Mouse (Mus musculus) left cerebral cortex, postnatal 10 days (tissue): ENCODE results near the gene Rars2. TPM values are rescaled to one million over a fixed set of nuclear protein-coding genes. Genes with fewer than 3 reads are reported as not detected.

Experiments used
- DNase-seq, 2 experiments: peaks; one replicate each; pipeline ENCODE4 v3.0.0; 2021 to 2022; ENCODE audit warnings: low spot score in 2 of 2, mixed read lengths in 1 of 2; ENCODE audit errors: extremely low spot score in 1 of 2
- intact Hi-C: fragments of 180-260 bp; cut with DNase I; formaldehyde crosslinking; loops from one replicate; pipeline ENCODE4 v1.15.1; 2025
- total RNA-seq, 2 experiments: library from RNA; stranded (reverse); gene quantifications; 2 replicates each; pipeline ENCODE4 v1.2.3; 2021

The Rars2 gene
- total RNA-seq, 2 experiments from 2014 or later = 26.9 to 31.4 TPM

- no peak for DNase-seq
- intact Hi-C loops = no loop called here
Observed at GRCm38 (mm10) chr4:34637851-34638250, 23.1 kb downstream of the Rars2 start.

GRCm38 (mm10) chr4:34639745-34640364, 25.1 kb downstream of the Rars2 start:
- intact Hi-C loops = no loop called here

GRCm38 (mm10) chr4:34640731-34641130, 26.0 kb downstream of the Rars2 start:
- intact Hi-C loops = no loop called here
- no peak for DNase-seq

More at GRCm38 (mm10) chr4:34639745-34640364, 25.1 kb downstream of the Rars2 start:
- no peak for DNase-seq

GRCm38 (mm10) chr4:34644779-34645178, 30.0 kb downstream of the Rars2 start:
- no peak for DNase-seq
- intact Hi-C loops = no loop called here

- intact Hi-C loops = no loop called here
Observed at GRCm38 (mm10) chr4:34653179-34653578, 38.4 kb downstream of the Rars2 start.

GRCm38 (mm10) chr4:34656101-34656500, 41.3 kb downstream of the Rars2 start:
- intact Hi-C loops = no loop called here
- DNase-seq = no peak

More at GRCm38 (mm10) chr4:34653179-34653578, 38.4 kb downstream of the Rars2 start:
- DNase-seq = no peak

- no peak for DNase-seq
- intact Hi-C loops = no loop called here
Observed at GRCm38 (mm10) chr4:34659012-34659411, 44.3 kb downstream of the Rars2 start.

- DNase-seq = no peak
- intact Hi-C loops = no loop called here
Observed at GRCm38 (mm10) chr4:34661514-34661913, 46.8 kb downstream of the Rars2 start.

GRCm38 (mm10) chr4:34661927-34662326, 47.2 kb downstream of the Rars2 start:
- intact Hi-C loops = no loop called here
- no peak for DNase-seq

GRCm38 (mm10) chr4:34667923-34668322, 53.2 kb downstream of the Rars2 start:
- DNase-seq = no peak
- intact Hi-C loops = no loop called here

GRCm38 (mm10) chr4:34673721-34674120, 59.0 kb downstream of the Rars2 start:
- DNase-seq = no peak
- intact Hi-C loops = no loop called here

- intact Hi-C loops = no loop called here
Observed at GRCm38 (mm10) chr4:34680530-34680929, 65.8 kb downstream of the Rars2 start.

GRCm38 (mm10) chr4:34686874-34687567, 72.3 kb downstream of the Rars2 start, which contains the start of gene Slc35a1:
TSS of gene Slc35a1 (minus strand) at chr4:34687438.
- intact Hi-C loops = loop anchor here (5.0 kb wide), 2 partner anchors 90 to 230 kb away; partner anchors contain the start of gene Smim8
- peak; percentile 90 to 97 for DNase-seq

More at GRCm38 (mm10) chr4:34680530-34680929, 65.8 kb downstream of the Rars2 start:
- peak in 1 of 2 experiments; percentile 51 for DNase-seq

GRCm38 (mm10) chr4:34688021-34688420, 73.3 kb downstream of the Rars2 start:
- intact Hi-C loops = loop anchor here (5.0 kb wide), 2 partner anchors 89 to 229 kb away; partner anchors contain the start of gene Smim8
- DNase-seq = no peak

- peak in 1 of 2 experiments; percentile 63 for DNase-seq
- intact Hi-C loops = no loop called here
Observed at GRCm38 (mm10) chr4:34701528-34701927, 86.8 kb downstream of the Rars2 start.

GRCm38 (mm10) chr4:34702231-34702630, 87.5 kb downstream of the Rars2 start:
- intact Hi-C loops = no loop called here
- no peak for DNase-seq

GRCm38 (mm10) chr4:34703029-34703428, 88.3 kb downstream of the Rars2 start:
- DNase-seq = no peak
- intact Hi-C loops = no loop called here

GRCm38 (mm10) chr4:34707248-34707647, 92.5 kb downstream of the Rars2 start:
- intact Hi-C loops = no loop called here

GRCm38 (mm10) chr4:34708127-34708526, 93.4 kb downstream of the Rars2 start:
- intact Hi-C loops = no loop called here
- no peak for DNase-seq

More at GRCm38 (mm10) chr4:34707248-34707647, 92.5 kb downstream of the Rars2 start:
- no peak for DNase-seq
